19 mouse cellular contexts compared by ENCODE assay signal in the genomic region with DNA sequence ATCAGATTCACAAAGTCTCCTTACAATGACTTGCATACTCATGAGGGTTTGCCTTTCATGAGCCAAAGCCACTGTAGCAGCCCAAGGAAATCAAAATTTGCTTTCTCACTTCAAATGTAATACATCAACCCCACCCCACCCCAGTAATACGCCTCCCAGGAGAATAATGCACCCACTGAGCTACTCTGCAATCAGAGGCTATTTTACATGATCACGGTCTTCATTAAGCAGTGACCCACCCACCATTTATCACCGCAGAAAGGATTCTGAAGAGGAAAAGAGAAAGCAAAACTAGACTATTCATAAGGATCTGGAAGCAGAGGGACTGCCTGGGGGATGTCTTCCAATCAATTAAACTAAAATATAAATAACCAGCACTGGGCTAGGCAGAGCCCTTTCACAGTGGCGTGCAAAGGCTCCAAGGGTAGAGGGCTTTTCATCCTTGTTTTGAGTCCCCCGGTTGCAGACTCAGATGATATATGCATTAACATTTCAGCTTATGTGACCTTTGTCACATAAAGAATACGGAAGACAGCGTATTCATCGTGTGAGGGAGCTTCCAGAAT.
DNase-seq lines count a peak whose midpoint lies in the region; ATAC-seq and TF ChIP-seq lines count a peak whose summit lies in the region.
"Had no signal": no experiment of that assay in that cellular context is flagged by ENCODE, and none has a peak within 500 bp of the region (broad histone marks: within the 10 kb centered on the region; RNA-seq: fewer than 3 reads in every experiment).

No protein-coding gene starts in this region.

- no peaks in the 10 kb centered on the region for H3K27me3 ChIP-seq in midbrain, embryonic 14.5 days (ENCODE audit: control insufficient read depth, insufficient read depth, low read length)
- no peaks in the 10 kb centered on the region for H3K27me3 ChIP-seq in midbrain, postnatal 0 days (ENCODE audit: insufficient read depth, low read length)
- H3K27me3 ChIP-seq in forebrain, embryonic 13.5 days = no peaks in the 10 kb centered on the region
- no peaks in the 10 kb centered on the region for H3K27me3 ChIP-seq in hindbrain, embryonic 13.5 days
- no peaks in the 10 kb centered on the region for H3K27me3 ChIP-seq in neural tube, embryonic 15.5 days (replicated peaks)
- H3K27me3 ChIP-seq: embryonic facial prominence, embryonic 12.5 days; heart, embryonic 15.5 days had no signal

- H3K9ac ChIP-seq in midbrain, embryonic 14.5 days (replicated peaks; ENCODE audit: low read length) = no peak overlapping the region
- no peak overlapping the region for H3K9ac ChIP-seq in midbrain, postnatal 0 days (replicated peaks; ENCODE audit: low read length, poor library complexity, severe bottlenecking)
- H3K9ac ChIP-seq in forebrain, embryonic 13.5 days = no peak overlapping the region
- H3K9ac ChIP-seq in hindbrain, embryonic 13.5 days = no peak overlapping the region
- H3K9ac ChIP-seq in neural tube, embryonic 15.5 days (replicated peaks) = no peak overlapping the region
- H3K9ac ChIP-seq: embryonic facial prominence, embryonic 12.5 days; heart, embryonic 15.5 days had no signal

- peaks cover 44% of the 10 kb centered on the region for H3K4me1 ChIP-seq in midbrain, embryonic 14.5 days (ENCODE audit: control insufficient read depth, insufficient read depth, low read length)
- peaks cover 9% of the 10 kb centered on the region for H3K4me1 ChIP-seq in midbrain, postnatal 0 days (ENCODE audit: insufficient read depth, low read length)
- peaks cover 78% of the 10 kb centered on the region for H3K4me1 ChIP-seq in forebrain, embryonic 13.5 days
- H3K4me1 ChIP-seq in hindbrain, embryonic 13.5 days (replicated peaks) = peaks cover 70% of the 10 kb centered on the region
- H3K4me1 ChIP-seq in neural tube, embryonic 15.5 days = peaks cover 46% of the 10 kb centered on the region

- 52% methylated on average over 8 of the region's 8 CpGs for WGBS in midbrain, embryonic 14.5 days
- WGBS in midbrain, postnatal 0 days = 48% methylated on average over 8 of the region's 8 CpGs
- 15% methylated on average over 8 of the region's 8 CpGs for WGBS in forebrain, embryonic 13.5 days
- 29% methylated on average over 8 of the region's 8 CpGs for WGBS in hindbrain, embryonic 13.5 days
- WGBS in neural tube, embryonic 15.5 days = 13% methylated on average over 8 of the region's 8 CpGs

- H3K9me3 ChIP-seq in midbrain, embryonic 14.5 days (ENCODE audit: control insufficient read depth, low read length) = no peaks in the 10 kb centered on the region
- H3K9me3 ChIP-seq in midbrain, postnatal 0 days (ENCODE audit: low read length) = no peaks in the 10 kb centered on the region
- no peaks in the 10 kb centered on the region for H3K9me3 ChIP-seq in forebrain, embryonic 13.5 days (replicated peaks)
- H3K9me3 ChIP-seq in hindbrain, embryonic 13.5 days = no peaks in the 10 kb centered on the region
- H3K9me3 ChIP-seq in neural tube, embryonic 15.5 days (replicated peaks) = no peaks in the 10 kb centered on the region
- H3K9me3 ChIP-seq: embryonic facial prominence, embryonic 12.5 days; heart, embryonic 15.5 days had no signal

- H3K27ac ChIP-seq in midbrain, embryonic 14.5 days (replicated peaks; ENCODE audit: low read depth, low read length) = peak overlapping the region; percentile 67
- no peak overlapping the region for H3K27ac ChIP-seq in midbrain, postnatal 0 days (ENCODE audit: low read depth, low read length)
- peak overlapping the region; percentile 73 for H3K27ac ChIP-seq in forebrain, embryonic 13.5 days
- H3K27ac ChIP-seq in hindbrain, embryonic 13.5 days = peak overlapping the region; percentile 70
- peak overlapping the region; percentile 41; the same call in 1 of the 2 replicates for H3K27ac ChIP-seq in neural tube, embryonic 15.5 days (replicated peaks)
- H3K27ac ChIP-seq: embryonic facial prominence, embryonic 12.5 days; heart, embryonic 15.5 days; kidney, postnatal 0 days had no signal

- no peak for DNase-seq in midbrain, embryonic 14.5 days
- DNase-seq in midbrain, postnatal 0 days (ENCODE audit: low spot score) = no peak
- no peak for DNase-seq in adrenal gland, postnatal 14 days
- no peak for DNase-seq in ovary, adult 18-20 months (ENCODE audit: low spot score)
- DNase-seq: adrenal gland, adult 2 months; cerebellum, adult 9-10 months; gastrocnemius, postnatal 25 days; kidney, adult 18-20 months; left cerebral cortex, postnatal 4 days; liver; lung, postnatal 14 days; thymus, postnatal 36 days had no signal

- H3K4me2 ChIP-seq in midbrain, embryonic 14.5 days (ENCODE audit: low read length) = no peak overlapping the region
- no peak overlapping the region for H3K4me2 ChIP-seq in midbrain, postnatal 0 days (ENCODE audit: low read depth, low read length, poor library complexity, severe bottlenecking)
- peak overlapping the region; percentile 43 for H3K4me2 ChIP-seq in forebrain, embryonic 13.5 days
- 0 out of 2 replicates have a peak overlapping the region, but pooled peaks have one; percentile 3 for H3K4me2 ChIP-seq in hindbrain, embryonic 13.5 days
- H3K4me2 ChIP-seq in neural tube, embryonic 15.5 days = no peak overlapping the region
- H3K4me2 ChIP-seq: embryonic facial prominence, embryonic 12.5 days; heart, embryonic 15.5 days had no signal

- no peak for ATAC-seq in midbrain, embryonic 14.5 days (ENCODE audit: low FRiP score, low TSS enrichment)
- ATAC-seq in midbrain, postnatal 0 days (ENCODE audit: low FRiP score) = no peak
- ATAC-seq in forebrain, embryonic 13.5 days = peak; percentile 67
- ATAC-seq in hindbrain, embryonic 13.5 days (ENCODE audit: low FRiP score) = no peak
- ATAC-seq in neural tube, embryonic 15.5 days (ENCODE audit: low FRiP score) = no peak

- no peak overlapping the region for H3K4me3 ChIP-seq in midbrain, embryonic 14.5 days (replicated peaks; ENCODE audit: low read depth, low read length)
- no peak overlapping the region for H3K4me3 ChIP-seq in midbrain, postnatal 0 days (ENCODE audit: low read depth, low read length)
- H3K4me3 ChIP-seq in forebrain, embryonic 13.5 days = no peak overlapping the region
- H3K4me3 ChIP-seq in hindbrain, embryonic 13.5 days = no peak overlapping the region
- no peak overlapping the region for H3K4me3 ChIP-seq in neural tube, embryonic 15.5 days (replicated peaks)
- H3K4me3 ChIP-seq: embryonic facial prominence, embryonic 12.5 days; erythroblast, embryonic 14.5 days; heart, embryonic 15.5 days had no signal

- no peaks in the 10 kb centered on the region for H3K36me3 ChIP-seq in midbrain, embryonic 14.5 days (ENCODE audit: control insufficient read depth, insufficient read depth, low read length)
- no peaks in the 10 kb centered on the region for H3K36me3 ChIP-seq in midbrain, postnatal 0 days (ENCODE audit: insufficient read depth, low read length)
- no peaks in the 10 kb centered on the region for H3K36me3 ChIP-seq in forebrain, embryonic 13.5 days (ENCODE audit: poor library complexity, severe bottlenecking)
- H3K36me3 ChIP-seq in hindbrain, embryonic 13.5 days = no peaks in the 10 kb centered on the region
- no peaks in the 10 kb centered on the region for H3K36me3 ChIP-seq in neural tube, embryonic 15.5 days
- H3K36me3 ChIP-seq: embryonic facial prominence, embryonic 12.5 days; heart, embryonic 15.5 days had no signal

- no peak for TF ChIP-seq CTCF in midbrain, postnatal 0 days (IDR thresholded peaks at IDR 0.05)

Comparison
In these comparisons a context has a peak if more than half of its experiments do, and no peak if none do; other contexts are left out.
1. H3K4me2 ChIP-seq: peak in forebrain, embryonic 13.5 days (single experiment) and hindbrain, embryonic 13.5 days (single experiment); none in midbrain, embryonic 14.5 days (single experiment), midbrain, postnatal 0 days (single experiment) and neural tube, embryonic 15.5 days (single experiment).